Mouse (Mus musculus) kidney, postnatal 4 days (tissue): ENCODE measurements around the gene Ccl5.
A peak's percentile ranks its signal among the peaks of the same experiment; 100 is the strongest.
"Not testable (repeated sequence)": the region's sequence is repeated elsewhere in the genome, so short reads cannot be mapped to it uniquely, and the experiment has no call there.

Experiments
- DNase-seq, 2 experiments: peaks; one replicate each; pipeline ENCODE4 v3.0.0; 2021; ENCODE audit warnings: mixed read lengths in 2 of 2

The Ccl5 gene

GRCm38 (mm10) chr11:83530360-83530759, at the start of gene Ccl5:
Gene Ccl5 (minus strand): TSS chr11:83530518.
- no peak for DNase-seq

- DNase-seq: no peak
Observed at GRCm38 (mm10) chr11:83578999-83579398, 48.7 kb upstream of the Ccl5 start.

GRCm38 (mm10) chr11:83578186-83578760, 48.0 kb upstream of the Ccl5 start, which contains the start of gene Ccl9:
Gene Ccl9 (minus strand): TSS chr11:83578636.
- DNase-seq: no peak

- DNase-seq: no peak
Observed at GRCm38 (mm10) chr11:83576927-83577555, 46.7 kb upstream of the Ccl5 start.

GRCm38 (mm10) chr11:83572834-83573233, 42.5 kb upstream of the Ccl5 start:
- DNase-seq: peak in 1 of 2 experiments; percentile 7

- peak; percentile 40 to 50 for DNase-seq
Observed at GRCm38 (mm10) chr11:83572223-83572622, 41.9 kb upstream of the Ccl5 start.

GRCm38 (mm10) chr11:83570189-83570588, 39.9 kb upstream of the Ccl5 start:
- no peak for DNase-seq

GRCm38 (mm10) chr11:83569249-83569648, 38.9 kb upstream of the Ccl5 start:
- DNase-seq: no peak

GRCm38 (mm10) chr11:83568786-83569185, 38.5 kb upstream of the Ccl5 start:
- DNase-seq: no peak

GRCm38 (mm10) chr11:83568061-83568460, 37.7 kb upstream of the Ccl5 start:
- no peak for DNase-seq

- no peak for DNase-seq
Observed at GRCm38 (mm10) chr11:83567311-83567710, 37.0 kb upstream of the Ccl5 start.

- no peak for DNase-seq
Observed at GRCm38 (mm10) chr11:83566617-83567016, 36.3 kb upstream of the Ccl5 start.

- DNase-seq: peak; percentile 27 to 48
Observed at GRCm38 (mm10) chr11:83563754-83564153, 33.4 kb upstream of the Ccl5 start.

GRCm38 (mm10) chr11:83562311-83562887, 32.1 kb upstream of the Ccl5 start:
- DNase-seq: no peak

GRCm38 (mm10) chr11:83560405-83560804, 30.1 kb upstream of the Ccl5 start:
- no peak for DNase-seq

- DNase-seq: no peak
Observed at GRCm38 (mm10) chr11:83557074-83557473, 26.8 kb upstream of the Ccl5 start.

- peak; percentile 73 to 81 for DNase-seq
Observed at GRCm38 (mm10) chr11:83556085-83556781, 25.9 kb upstream of the Ccl5 start.

GRCm38 (mm10) chr11:83551668-83552067, 21.4 kb upstream of the Ccl5 start:
- DNase-seq: no peak

- DNase-seq: not testable (repeated sequence)
Observed at GRCm38 (mm10) chr11:83551037-83551436, 20.7 kb upstream of the Ccl5 start.

- DNase-seq: no peak
Observed at GRCm38 (mm10) chr11:83550186-83550632, 19.9 kb upstream of the Ccl5 start.

GRCm38 (mm10) chr11:83544214-83544613, 13.9 kb upstream of the Ccl5 start:
- no peak for DNase-seq

GRCm38 (mm10) chr11:83541415-83541814, 11.1 kb upstream of the Ccl5 start:
- no peak for DNase-seq

GRCm38 (mm10) chr11:83540931-83541330, 10.6 kb upstream of the Ccl5 start:
- no peak for DNase-seq
